Mouse (Mus musculus): Measurements from ENCODE around the gene Atp1a3. TPM values are rescaled to one million over a fixed set of nuclear protein-coding genes. Genes with fewer than 3 reads are reported as not detected.
"Not testable (repeated sequence)": the region's sequence is repeated elsewhere in the genome, so short reads cannot be mapped to it uniquely, and the experiment has no call there.

The Atp1a3 gene
- under 1 TPM; 0.21 to 0.42 TPM for total RNA-seq (2021)
- long read RNA-seq, experiment 1 = 0 reads
- long read RNA-seq, experiment 2 = 0 reads

GRCm38 (mm10) chr7:25005421-25006065 lies at the start of gene Atp1a3:
Atp1a3 (minus strand) TSS chr7:25005958.
- intact Hi-C loops (cut with DNase I; ENCODE audit: low total_unique reads) = no loop called here
- no peak for DNase-seq

GRCm38 (mm10) chr7:25052587-25052986 lies 46.8 kb upstream of the Atp1a3 start:
- intact Hi-C loops (cut with DNase I; ENCODE audit: low total_unique reads) = no loop called here
- DNase-seq = no peak

GRCm38 (mm10) chr7:25049295-25049930 lies 43.7 kb upstream of the Atp1a3 start:
- intact Hi-C loops (cut with DNase I; ENCODE audit: low total_unique reads) = no loop called here
- no peak for DNase-seq

GRCm38 (mm10) chr7:25047363-25047762 lies 41.6 kb upstream of the Atp1a3 start:
- no peak for DNase-seq
- intact Hi-C loops (cut with DNase I; ENCODE audit: low total_unique reads) = no loop called here

- intact Hi-C loops (cut with DNase I; ENCODE audit: low total_unique reads) = not testable (repeated sequence)
Observed at GRCm38 (mm10) chr7:25044599-25044998, 38.8 kb upstream of the Atp1a3 start.

GRCm38 (mm10) chr7:25041921-25042320 lies 36.2 kb upstream of the Atp1a3 start:
- DNase-seq = no peak
- intact Hi-C loops (cut with DNase I; ENCODE audit: low total_unique reads) = no loop called here

More at GRCm38 (mm10) chr7:25044599-25044998, 38.8 kb upstream of the Atp1a3 start:
- DNase-seq = not testable (repeated sequence)

GRCm38 (mm10) chr7:25035916-25036315 lies 30.2 kb upstream of the Atp1a3 start:
- intact Hi-C loops (cut with DNase I; ENCODE audit: low total_unique reads) = loop anchor here (10.0 kb wide), 1 partner anchor 59 kb away; no protein-coding TSS in a partner anchor
- DNase-seq = peak; percentile 51

- no peak for DNase-seq
- intact Hi-C loops (cut with DNase I; ENCODE audit: low total_unique reads) = loop anchor here (10.0 kb wide), 1 partner anchor 60 kb away; no protein-coding TSS in a partner anchor
Observed at GRCm38 (mm10) chr7:25034796-25035195, 29.0 kb upstream of the Atp1a3 start.

GRCm38 (mm10) chr7:25031528-25031927 lies 25.8 kb upstream of the Atp1a3 start:
- no peak for DNase-seq
- intact Hi-C loops (cut with DNase I; ENCODE audit: low total_unique reads) = loop anchor here (10.0 kb wide), 1 partner anchor 63 kb away; no protein-coding TSS in a partner anchor

GRCm38 (mm10) chr7:25030032-25030753 lies 24.4 kb upstream of the Atp1a3 start:
- DNase-seq = peak; percentile 61
- intact Hi-C loops (cut with DNase I; ENCODE audit: low total_unique reads) = loop anchor here (10.0 kb wide), 1 partner anchor 65 kb away; no protein-coding TSS in a partner anchor

GRCm38 (mm10) chr7:25026452-25026851 lies 20.7 kb upstream of the Atp1a3 start:
- no peak for DNase-seq
- intact Hi-C loops (cut with DNase I; ENCODE audit: low total_unique reads) = no loop called here

- no peak for DNase-seq
- intact Hi-C loops (cut with DNase I; ENCODE audit: low total_unique reads) = no loop called here
Observed at GRCm38 (mm10) chr7:25025855-25026439, 20.2 kb upstream of the Atp1a3 start.

- DNase-seq = no peak
- intact Hi-C loops (cut with DNase I; ENCODE audit: low total_unique reads) = no loop called here
Observed at GRCm38 (mm10) chr7:25011592-25011991, 5.8 kb upstream of the Atp1a3 start.

GRCm38 (mm10) chr7:25010090-25010913 lies 4.5 kb upstream of the Atp1a3 start:
- no peak for DNase-seq
- intact Hi-C loops (cut with DNase I; ENCODE audit: low total_unique reads) = no loop called here

- intact Hi-C loops (cut with DNase I; ENCODE audit: low total_unique reads) = no loop called here
- DNase-seq = no peak
Observed at GRCm38 (mm10) chr7:25009099-25009700, 3.4 kb upstream of the Atp1a3 start.

- DNase-seq = peak; percentile 58
- intact Hi-C loops (cut with DNase I; ENCODE audit: low total_unique reads) = no loop called here
Observed at GRCm38 (mm10) chr7:25008635-25009034, 2.9 kb upstream of the Atp1a3 start.

GRCm38 (mm10) chr7:25007609-25008374 lies 2.0 kb upstream of the Atp1a3 start:
- intact Hi-C loops (cut with DNase I; ENCODE audit: low total_unique reads) = no loop called here
- no peak for DNase-seq
